Mouse (Mus musculus): ENCODE data around the gene Dnajb6.
"Not testable (repeated sequence)": the region's sequence is repeated elsewhere in the genome, so short reads cannot be mapped to it uniquely, and the experiment has no call there.

Dnajb6 gene

DNA sequence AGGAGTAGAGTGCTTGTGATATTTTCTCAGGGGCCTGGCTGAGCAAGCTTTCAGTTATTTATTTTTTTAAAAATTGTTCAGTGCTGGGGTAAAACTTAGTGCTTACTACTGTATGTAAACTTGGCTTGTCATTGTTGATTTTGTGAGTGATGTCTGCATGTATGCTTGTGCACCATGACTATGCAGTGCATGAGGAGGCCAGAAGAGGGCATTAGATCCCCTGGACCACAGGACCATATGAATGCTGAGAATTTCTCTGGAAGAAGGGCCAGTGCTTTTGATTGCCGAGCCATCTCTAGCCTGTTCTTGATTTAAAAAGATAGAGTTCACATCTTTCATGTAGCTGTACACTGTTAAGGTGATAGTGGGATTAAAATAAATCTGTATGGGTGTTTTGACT, 35.4 kb downstream of the Dnajb6 start:
- no peak for DNase-seq (ENCODE audit: low spot score in 2 of 2)

DNA sequence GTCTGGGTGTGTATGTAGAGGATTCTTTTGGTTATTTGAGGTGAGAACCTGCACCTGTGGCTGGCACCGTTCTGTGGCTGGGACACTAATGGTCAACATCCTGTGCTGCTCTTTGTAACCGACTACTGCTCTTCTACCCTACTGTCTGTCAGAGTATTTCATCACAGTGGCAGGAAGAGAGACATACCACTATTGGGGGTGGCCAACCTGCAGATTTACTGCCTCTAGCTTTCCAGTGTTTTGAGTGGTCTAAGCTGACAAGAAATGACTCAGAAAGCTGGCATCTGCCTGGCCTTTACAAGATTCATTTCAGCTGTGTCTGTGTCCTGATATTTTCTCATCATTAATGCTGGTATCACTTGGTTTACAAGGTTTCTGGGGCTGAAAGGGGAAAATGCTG, 36.5 kb downstream of the Dnajb6 start:
- no peak for DNase-seq (ENCODE audit: low spot score in 2 of 2)

DNA sequence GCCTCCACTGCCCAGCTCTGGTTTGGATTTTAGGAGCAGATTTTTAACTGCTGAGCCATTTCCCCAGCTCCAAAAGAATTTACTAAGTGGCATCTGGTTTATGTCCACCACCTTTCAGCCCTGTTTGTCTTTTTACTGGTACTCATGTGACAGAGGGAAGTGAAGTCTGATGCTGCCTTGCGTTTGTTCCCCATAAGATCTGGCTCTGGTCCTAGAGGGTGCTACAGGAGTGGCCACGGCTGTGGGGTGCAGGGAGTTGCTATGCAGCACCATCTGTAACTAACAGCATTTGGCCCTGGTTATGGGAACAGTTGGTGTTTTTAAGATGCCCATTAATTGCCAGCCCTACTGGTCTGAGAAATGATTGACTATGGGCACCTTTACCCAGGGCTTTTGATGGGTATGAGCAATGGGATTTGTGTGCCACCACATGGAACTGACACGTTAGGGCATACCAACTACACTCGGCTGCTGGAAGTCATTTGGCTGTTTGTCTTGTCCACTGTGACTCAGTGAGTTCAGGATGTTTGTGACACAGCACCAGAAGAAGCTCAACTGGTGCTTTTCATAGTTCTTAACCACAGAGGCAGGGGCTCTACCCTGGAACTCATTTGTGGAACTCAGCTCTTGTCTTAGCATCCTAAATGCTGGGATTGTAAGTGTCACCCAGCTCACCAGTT, 37.3 kb downstream of the Dnajb6 start:
- DNase-seq (ENCODE audit: low spot score in 2 of 2): no peak

DNA sequence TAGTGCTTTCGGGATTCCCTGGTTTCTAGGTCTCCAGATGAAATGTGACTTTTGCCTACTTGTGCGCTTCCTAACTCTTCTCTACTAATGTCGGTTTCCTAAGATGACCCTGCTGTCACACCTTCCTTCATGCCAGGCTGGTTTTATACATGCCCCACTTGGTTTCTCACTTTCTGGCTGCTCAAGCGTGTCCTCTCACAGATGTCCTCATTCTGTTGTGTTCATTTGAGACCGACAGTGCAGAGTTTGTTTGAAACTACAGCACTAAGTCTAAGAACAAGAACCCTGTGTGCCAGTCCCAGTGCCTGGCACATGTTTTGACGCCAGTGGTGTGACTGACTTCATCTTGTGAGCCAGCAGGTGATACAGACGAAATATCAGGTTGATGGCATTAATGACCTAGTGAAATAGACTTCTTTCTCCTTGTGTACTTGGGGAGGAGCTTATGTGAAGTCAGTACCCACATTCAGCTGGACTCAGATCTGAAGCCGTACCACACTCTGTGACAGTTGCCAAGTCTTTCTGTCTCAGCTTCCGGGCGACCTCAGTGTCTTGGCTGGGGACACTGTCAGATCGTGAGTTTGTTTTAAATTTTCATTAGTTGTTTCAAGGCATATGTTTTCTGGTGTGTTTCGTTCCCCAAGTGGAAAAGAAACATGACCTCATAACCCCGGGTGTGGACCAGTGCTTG, 38.1 kb downstream of the Dnajb6 start:
- no peak for DNase-seq (ENCODE audit: low spot score in 2 of 2)

DNA sequence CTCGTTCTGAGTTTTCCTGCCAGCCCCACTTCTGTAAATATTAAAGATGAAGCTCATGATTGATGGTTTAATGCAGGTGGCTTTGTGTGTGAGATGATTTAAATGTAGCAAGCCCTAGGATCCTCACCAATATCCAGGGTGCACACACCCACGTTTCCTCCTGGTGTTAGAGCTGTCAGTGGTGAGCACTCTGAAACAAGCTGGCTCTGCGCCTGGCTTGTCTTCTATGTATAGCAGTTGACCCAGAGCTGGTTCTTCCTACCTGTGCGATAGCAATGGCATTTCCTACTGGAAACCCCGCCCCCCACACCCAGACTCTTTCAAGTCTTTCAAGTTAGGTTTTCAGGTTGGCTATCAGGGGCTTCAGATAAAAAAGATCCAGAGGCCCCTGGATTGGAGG, 39.9 kb downstream of the Dnajb6 start:
- no peak for DNase-seq (ENCODE audit: low spot score in 2 of 2)

DNA sequence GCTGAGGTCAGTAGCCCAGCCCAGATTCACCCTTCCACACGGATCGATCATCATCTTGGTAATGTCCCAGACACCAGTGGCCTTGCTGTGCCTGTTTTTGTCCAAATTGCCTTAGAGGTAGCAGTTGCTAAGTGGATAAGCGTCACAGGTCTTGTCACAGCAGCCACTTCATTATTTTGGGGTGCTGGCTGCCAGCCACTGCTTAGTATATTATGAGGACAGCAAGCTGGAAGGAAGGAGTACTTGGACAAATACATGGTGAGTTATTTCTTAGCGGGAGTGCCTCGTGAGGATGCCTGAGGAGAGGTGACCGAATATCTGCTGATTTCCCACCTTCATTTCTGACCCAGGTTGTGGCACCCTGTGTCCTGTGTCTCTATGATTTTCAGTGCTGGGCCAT, 42.5 kb downstream of the Dnajb6 start:
- no peak for DNase-seq (ENCODE audit: low spot score in 2 of 2)

DNA sequence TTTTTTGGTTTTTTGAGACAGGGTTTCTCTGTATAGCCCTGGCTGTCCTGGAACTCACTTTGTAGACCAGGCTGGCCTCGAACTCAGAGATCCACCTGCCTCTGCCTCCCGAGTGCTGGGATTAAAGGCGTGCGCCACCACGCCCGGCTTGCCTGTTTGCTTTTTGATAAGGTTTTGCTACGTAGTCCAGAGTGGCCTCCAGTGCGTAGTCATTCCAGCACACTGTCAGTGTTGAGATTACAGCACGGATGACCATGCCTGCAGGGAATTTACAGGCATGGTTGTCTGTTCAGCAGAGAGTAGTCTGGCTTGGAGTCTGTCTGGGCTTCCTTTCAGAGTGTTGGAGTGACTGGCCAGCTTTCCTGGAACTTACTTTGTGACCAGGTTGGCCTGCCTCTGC, 44.2 kb downstream of the Dnajb6 start:
- not testable (repeated sequence) for DNase-seq (ENCODE audit: low spot score in 2 of 2)

DNA sequence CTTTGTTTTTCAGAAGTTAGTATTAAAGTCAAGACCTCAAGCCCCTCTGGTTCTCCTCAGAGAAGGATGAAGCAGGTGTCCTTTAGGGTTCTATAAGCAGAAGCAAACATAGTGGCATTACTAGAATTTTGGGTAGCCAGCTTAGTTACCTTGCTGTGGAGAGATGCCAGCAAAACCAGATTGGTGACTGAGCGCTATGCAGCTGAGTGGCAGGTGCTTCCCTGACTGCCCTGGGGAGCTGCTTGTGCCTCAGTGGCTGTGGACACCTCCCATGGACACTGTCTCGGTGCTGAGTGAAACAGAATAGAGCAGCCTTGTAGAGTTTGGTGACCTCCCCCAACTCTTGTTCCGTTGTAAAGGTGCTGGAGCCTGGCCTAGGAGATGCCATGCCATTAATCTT, 46.8 kb downstream of the Dnajb6 start:
- no peak for DNase-seq (ENCODE audit: low spot score in 2 of 2)

DNA sequence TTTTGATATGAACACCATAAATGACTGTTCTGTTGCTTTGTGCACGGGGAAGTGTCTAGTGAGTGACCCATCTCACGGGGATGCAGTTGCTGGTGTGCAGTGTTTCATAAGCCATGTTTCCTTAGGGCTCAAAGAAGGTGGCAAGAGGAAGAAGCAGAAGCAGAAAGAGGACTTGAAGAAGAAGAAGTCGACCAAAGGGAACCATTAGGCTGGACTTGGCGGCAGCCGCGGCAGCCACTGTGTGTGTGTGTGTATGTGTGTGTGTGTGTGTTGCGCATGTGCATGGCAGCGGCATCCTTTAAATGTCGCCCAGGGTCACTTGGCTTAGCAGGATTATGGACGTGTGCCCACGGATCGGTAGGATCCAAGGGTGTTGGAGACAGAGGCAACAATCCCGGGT, 49.4 kb downstream of the Dnajb6 start:
- DNase-seq (ENCODE audit: low spot score in 2 of 2): not testable (repeated sequence)

DNA sequence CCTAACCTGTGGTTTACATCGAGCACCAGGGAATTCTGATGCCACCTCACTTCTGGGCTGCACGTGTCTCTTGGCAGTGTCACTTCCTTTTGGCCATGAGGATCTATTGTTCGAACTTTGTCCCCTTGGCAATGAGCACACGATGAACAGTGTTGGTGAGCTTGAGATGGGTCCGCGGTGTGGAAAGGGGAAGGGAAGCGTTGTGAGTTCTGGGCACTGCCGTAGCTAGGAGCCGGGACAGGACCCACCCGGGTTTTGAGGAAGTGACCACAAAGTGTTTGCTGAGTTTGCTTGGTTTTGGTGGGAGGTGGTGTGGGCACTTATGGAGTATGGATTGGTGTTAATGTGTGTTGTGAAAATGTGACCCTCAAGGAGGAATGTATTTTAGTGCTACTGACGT, 50.5 kb downstream of the Dnajb6 start:
- DNase-seq (ENCODE audit: low spot score in 2 of 2): not testable (repeated sequence)

DNA sequence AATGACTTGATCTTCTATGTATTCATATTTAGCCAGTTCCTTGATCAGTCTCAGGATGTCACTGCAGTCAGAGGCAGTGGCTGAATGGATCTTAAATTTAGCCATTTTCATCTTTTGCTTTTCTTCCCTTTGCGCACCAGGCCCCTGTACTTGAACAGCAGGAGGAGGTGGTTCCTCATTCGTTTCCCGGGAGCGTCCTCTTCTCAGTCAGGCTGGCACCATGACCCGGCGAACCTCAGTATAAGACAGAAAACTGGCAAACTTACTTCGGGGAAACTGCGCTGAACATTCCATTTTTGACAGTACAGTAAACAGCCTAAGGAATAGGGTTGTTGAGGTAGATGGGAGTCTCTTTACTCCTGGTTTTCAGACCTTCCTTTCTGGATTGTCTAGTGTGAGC, 59.4 kb downstream of the Dnajb6 start:
- not testable (repeated sequence) for DNase-seq (ENCODE audit: low spot score in 2 of 2)

DNA sequence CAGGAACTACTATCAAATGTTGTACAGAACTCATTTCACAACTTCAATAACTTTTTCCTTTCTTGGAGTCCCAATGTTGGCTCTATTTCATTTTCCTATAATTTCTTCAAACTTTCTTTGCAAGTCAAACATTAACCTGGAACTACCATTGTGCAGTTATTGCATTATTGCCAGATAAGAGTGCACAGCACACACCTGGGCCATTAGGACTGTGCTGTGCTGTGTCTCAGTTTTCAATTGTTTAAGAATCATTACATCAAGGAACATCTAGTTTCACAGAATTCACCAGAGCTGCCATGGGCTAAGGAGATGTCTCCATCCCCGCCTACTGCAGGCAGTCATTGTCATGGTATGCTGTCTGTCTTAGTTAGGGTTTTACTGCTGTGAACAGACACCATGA, 73.5 kb downstream of the Dnajb6 start:
- no peak for DNase-seq (ENCODE audit: low spot score in 2 of 2)

DNA sequence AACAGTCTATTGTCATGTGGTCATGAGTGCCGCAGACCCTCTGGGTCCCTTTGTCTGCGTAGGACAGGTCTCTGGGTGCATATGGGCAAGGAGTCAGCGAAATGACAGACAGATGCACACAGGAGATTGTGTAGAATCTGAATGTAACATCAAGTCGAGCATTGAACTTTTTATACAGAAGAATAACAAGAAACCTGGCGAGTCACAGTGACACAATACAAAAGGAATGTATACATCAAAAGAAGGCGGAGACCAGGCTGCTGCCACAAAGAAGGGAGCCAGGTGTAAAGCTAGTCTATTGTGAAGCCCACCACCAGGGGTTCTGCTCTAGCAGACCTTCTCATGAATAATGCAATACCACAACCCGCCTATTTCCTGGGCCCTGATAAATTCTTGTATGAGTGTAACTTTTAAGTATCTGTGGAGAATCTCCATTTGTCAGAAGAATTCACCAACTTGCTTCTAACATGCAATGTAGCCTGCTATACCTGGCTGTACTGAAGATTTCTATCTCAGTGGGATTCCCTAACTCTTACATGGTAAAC, 76.0 kb downstream of the Dnajb6 start:
- DNase-seq (ENCODE audit: low spot score in 2 of 2): not testable (repeated sequence)

DNA sequence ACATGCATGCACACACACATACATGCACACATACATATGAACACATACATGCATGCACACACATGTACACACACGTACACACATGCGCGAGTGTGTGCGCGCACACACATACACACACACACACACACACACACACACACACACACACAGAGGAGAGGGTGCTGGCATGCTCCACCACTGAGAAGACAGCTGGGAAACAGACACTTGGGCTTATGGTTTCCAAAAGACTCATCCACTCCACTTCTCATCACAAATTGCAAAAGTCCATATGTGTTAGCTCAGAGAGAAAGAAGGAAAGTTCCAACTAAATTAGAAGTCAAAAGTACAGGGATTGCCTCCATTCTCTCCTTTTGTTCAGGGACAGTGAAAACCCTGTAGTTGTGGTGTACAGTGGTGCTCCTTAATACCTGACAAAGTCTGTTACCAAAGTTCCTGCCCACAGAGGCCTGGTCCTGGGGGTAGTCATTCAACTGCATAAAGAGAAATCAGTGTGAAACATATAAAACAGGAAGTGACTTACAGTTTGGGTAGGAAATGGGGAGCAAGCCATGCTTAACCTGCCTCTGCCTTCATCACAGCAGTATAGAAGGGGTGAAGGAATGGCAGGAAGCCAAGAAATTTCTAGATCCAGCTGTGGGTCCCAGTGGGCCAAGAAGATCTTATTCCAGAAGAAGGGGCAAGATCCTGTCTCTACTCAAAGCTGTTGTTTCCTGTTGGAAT, 81.2 kb downstream of the Dnajb6 start:
- DNase-seq (ENCODE audit: low spot score in 2 of 2): no peak

DNA sequence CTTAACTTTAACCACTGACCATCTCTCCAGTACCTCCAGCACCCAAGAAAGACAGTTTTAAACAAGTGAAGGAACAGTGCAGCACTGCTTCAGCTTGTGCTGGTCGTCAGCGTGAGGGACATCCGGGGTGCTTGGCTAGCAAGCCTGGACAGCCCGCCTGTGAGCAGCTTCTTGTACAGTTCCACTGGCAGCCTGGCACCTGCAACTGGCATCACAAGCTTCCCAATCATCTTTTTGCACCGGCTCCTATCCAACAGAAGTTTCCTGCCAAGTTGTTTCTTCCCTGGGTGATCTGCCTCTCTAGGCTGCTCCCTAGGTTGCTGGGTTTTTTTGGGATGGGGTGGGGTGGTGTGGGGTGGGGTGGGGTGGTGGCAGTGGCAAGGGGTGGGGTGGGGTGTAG, 81.9 kb downstream of the Dnajb6 start:
- DNase-seq (ENCODE audit: low spot score in 2 of 2): no peak

DNA sequence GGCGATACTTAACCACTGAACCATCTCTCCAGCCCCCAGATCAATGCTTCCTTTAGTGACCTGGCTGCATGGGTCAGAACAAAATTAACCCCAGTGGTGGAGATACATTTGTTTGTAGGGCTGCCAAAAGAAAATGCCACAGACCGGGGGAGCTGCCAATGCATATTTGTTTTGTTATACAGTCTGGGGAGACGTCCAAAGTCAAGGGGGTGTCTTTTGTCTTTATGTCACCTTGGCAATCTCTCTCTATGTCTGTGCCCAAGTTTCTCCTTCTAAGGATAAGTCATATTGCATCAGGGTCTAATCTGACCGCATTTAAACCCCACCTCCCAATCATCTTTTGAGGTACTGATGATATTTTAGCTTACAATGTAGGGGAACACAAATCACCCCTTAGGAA, 82.8 kb downstream of the Dnajb6 start:
- DNase-seq (ENCODE audit: low spot score in 2 of 2): no peak

DNA sequence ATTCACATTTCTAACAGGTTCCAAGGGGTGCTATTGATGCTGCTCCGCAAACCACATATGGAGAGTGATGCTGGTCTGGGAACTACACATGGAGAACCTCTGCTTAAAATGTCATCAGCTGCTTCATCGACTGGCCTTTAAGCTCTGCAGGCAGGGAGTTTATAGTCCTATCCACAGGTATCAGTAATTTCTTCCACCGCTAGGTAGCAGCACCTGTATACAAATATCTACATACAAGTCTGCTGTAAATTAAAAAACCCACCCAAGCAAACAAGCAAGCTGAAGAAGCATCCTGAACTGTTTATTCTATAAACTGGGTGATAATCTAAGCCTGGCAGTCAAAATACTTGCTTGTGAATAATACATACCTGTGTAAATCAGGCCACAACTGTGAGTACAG, 89.3 kb downstream of the Dnajb6 start:
- peak in 1 of 2 experiments; percentile 33 for DNase-seq (ENCODE audit: low spot score in 2 of 2)

DNA sequence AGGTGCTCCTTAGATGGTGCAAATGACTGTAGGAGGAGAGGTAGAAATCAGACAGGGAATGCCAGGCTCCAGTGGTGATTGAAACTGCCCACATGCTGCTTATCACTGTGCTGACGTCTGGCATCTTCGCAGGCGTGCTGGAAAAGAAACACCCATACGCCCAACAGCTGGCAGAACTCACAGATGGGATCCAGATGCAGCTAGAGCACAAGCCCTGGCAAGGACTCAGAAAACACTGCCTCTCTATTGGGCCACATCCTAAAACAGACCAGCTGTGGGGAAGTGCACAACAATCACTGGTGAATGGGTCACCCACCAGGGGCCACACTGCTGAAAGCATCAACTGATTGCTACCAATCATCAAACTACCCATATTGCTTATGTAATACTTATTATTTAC, 91.3 kb downstream of the Dnajb6 start:
- peak; percentile 34 to 41 for DNase-seq (ENCODE audit: low spot score in 2 of 2)

DNA sequence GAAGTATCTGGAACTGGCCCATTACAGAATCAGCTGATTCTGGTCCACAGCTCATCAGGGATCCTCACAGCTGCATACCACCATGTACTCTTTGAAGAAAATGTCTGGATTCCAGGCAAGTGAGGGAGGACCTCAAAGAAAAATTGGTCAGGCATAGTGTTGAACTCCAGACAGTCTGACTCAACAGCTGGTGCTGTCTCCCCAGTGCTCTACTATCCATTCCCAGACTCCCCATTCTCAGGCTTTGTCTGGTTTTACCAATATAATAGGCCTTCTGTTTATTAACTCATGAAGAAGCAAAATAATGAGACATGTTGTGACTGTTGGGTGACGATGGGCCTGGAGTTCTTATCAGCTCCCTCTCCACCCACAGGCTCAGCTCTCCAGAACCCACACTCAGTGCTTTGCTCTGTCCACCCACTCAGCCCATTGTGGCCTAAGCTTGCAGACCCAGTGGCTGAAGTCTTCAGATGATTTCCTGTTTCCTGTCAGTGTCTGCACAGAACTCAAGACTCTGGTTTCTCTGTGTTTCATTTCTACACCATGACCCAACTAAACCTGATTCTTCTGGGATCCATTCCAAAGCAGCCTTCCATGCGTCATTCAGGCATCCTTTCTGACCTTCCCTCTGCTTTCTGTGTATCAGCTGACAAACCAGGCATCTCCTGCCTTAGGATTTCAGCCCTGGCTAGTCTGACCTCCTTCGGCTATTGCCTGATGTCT, 107.1 kb downstream of the Dnajb6 start:
- DNase-seq (ENCODE audit: low spot score in 2 of 2): no peak

DNA sequence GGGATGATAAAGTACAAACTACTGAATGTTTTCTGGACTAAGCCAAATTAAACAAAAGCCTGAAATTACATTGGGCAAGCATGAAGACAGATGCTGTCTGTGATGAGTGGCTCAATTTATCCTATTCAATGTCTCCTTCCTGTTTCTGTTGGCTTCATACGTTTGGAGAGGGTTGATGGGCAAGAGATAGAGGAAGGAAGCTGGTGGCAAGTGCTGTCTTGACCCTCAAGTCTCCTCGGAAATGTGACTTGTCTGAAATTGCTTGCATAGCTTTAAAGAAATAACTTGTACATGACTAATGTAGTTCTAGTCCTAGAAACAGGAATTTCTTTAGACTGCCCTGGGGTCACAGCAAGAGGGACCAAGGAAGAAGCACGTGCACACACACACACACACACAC, 109.5 kb downstream of the Dnajb6 start:
- DNase-seq (ENCODE audit: low spot score in 2 of 2): no peak

DNA sequence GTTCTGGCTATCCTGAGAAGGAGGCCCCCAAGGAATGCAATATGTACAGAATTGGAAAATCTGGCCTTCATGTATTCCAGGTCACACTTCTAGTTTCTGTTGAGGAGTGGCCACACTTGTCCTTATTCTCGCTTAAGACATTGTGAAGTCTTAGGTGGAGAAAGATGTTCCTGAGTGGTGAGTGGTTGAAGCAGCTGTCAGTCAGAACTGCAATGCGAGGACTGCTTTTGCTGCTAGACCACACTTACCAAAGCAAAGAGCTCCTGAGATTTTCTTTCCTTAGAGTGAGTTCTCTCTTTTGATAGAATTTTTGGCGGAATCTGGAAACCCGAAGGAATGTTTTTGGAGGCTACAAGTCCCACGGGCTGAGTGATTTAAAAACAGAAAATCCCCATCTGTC, 112.0 kb downstream of the Dnajb6 start:
- no peak for DNase-seq (ENCODE audit: low spot score in 2 of 2)

DNA sequence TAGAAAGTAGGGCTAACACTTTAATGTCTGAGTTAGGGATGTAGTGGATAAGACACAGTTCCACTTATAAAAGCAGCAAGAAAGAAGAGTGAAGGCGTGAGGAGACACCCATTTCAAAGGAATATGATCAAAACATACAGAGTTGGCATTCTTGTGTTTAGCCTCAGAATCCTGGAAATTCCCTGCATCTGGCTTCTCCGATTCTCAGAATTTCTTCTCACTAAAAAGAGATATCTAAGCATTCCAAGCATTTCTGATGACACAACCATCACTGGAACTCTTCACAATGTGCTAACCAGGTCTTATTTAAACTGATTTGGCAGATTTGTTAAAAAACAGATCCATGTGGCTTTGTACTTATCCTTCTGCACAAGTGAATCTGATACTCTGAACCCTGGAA, 112.6 kb downstream of the Dnajb6 start:
- DNase-seq (ENCODE audit: low spot score in 2 of 2): no peak
